Mouse (Mus musculus) olfactory bulb, adult 2 months (tissue): ENCODE measurements around the gene Gp1bb. TPM values are rescaled to one million over a fixed set of nuclear protein-coding genes. Genes with fewer than 3 reads are reported as not detected.

ENCODE experiments used
- H3K27ac ChIP-seq: fragments of 200-500 bp; 2 replicates; pipeline ENCODE4 v1.5.1; 2012; ENCODE audit warnings: low read depth, low read length; ENCODE audit not compliant: insufficient read depth
- H3K4me1 ChIP-seq: fragments of 200-500 bp; 2 replicates; pipeline ENCODE4 v1.6.1; 2012; ENCODE audit warnings: low read length; ENCODE audit not compliant: control insufficient read depth, insufficient read depth
- H3K4me3 ChIP-seq: fragments of 200-500 bp; 2 replicates; pipeline ENCODE4 v1.5.1; 2012; ENCODE audit warnings: mild to moderate bottlenecking, low read depth, low read length, moderate library complexity; ENCODE audit not compliant: insufficient read depth
- CTCF ChIP-seq: fragments of 200-500 bp; IDR thresholded peaks from 2 replicates; pipeline ENCODE4 v1.5.1; 2012; ENCODE audit warnings: low read depth, mild to moderate bottlenecking, low read length, moderate library complexity; ENCODE audit not compliant: insufficient read depth
- POLR2A ChIP-seq: fragments of 200-500 bp; IDR thresholded peaks from 2 replicates; pipeline ENCODE4 v1.6.1; 2012; ENCODE audit warnings: mild to moderate bottlenecking, low read depth, low read length, moderate library complexity; ENCODE audit not compliant: insufficient read depth
- WGBS: fragments of 180-500 bp; shearing (Covaris S2); methylation state at CpG from one replicate; pipeline ENCODE4 v1.1.7; 2018; 5-methylcytosine and 5-hydroxymethylcytosine counted together
- polyA plus RNA-seq: library from polyadenylated mRNA; stranded (reverse); fragments of >200 nt; gene quantifications from 2 replicates; pipeline ENCODE4 v1.2.4, GENCODE M21; 2012; ENCODE audit warnings: low replicate concordance; ENCODE audit not compliant: missing spikeins, insufficient read depth, insufficient read length

The Gp1bb gene
- polyA plus RNA-seq, 1 experiment, result not detected

DNA sequence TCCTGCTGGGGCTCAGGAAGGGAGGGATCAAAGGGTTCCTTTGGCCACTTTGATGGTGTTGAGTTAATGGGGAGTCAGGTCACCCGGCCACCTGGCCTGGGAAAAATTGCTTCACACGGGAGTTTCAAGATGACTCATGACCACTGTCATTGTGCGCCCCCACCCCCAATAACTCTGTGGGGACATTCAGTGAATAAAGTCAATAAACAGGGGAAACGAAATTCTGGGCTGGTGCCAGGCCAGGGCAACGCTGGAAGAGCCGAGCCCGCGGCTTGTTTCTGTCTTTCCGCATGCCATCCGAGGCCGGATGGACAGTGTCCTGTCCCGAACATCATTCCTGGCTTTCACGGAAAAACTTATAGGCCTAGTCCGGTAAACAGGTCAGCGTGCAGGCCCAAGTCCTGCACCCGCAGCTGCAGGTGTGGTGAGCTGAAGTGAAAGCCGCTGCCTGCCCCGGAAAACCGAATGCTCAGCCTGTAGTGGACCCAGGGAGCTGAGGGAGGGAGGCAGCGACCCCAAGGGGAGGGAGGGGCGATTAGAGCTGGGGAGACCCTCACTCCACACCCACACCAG is 41.1 kb downstream of the Gp1bb start:
- WGBS, result 19% methylated on average over 21 of the region's 21 CpGs
- Histone ChIP-seq H3K27ac (no peak overlapping the region), H3K4me3 (no peak overlapping the region), H3K4me1 (peaks cover 24% of the 10 kb centered on the region)
- TF ChIP-seq CTCF, result no peak
- no peak for TF ChIP-seq POLR2A

DNA sequence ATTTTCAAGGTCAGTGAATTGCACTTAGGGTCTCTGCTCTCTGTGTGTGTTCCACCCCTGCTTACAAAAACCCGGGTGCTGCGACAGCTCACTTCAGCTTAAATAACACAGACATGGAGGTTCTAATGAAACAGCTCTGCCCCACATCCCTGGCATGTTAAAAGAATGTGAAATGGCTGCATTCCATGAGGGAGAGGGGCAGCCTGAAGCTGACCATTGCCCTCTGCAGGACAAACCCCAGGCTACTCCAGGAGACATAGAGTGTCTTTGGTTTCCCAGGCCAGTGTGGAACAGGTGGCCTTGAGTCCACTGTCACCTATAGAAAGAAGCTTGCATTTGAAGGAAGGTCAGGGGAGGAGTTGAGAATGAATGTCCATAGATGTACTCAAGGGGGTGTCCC is 41.8 kb downstream of the Gp1bb start:
- 70% methylated on average over 2 of the region's 2 CpGs for WGBS

DNA sequence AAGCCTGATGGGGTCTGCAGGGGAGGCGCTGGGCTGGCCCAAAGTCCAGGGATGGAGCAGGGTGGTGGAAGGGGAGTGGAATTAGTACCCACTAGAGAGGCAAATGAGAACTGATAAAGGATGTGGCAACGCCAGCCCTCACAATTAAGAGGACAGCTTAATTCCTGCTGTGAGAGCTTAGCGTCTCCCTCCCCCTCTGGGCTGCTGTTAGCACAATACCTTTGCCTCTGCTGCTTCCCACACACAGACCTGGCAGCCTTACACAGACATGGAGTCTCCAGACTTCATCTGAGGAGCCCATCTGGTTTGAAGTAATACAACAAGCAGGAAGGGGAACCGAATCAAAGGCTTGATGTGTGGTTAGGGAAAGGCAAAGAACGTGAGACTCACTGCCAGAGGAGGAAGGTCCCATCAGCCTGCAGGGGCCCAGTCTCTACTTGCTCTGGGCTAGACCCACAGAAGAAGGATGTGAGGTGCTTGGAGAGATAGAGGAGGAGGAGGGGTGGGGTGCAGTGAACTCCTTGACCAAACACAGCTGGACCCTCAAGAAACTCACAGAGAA is 44.5 kb downstream of the Gp1bb start:
- Histone ChIP-seq H3K4me3 (no peak overlapping the region), H3K27ac (no peak overlapping the region), H3K4me1 (peaks cover 23% of the 10 kb centered on the region)
- WGBS, result 34% methylated on average over 5 of the region's 5 CpGs
- TF ChIP-seq POLR2A (no peak), CTCF (no peak)

More for the DNA sequence above, 41.8 kb downstream of the Gp1bb start:
- TF ChIP-seq POLR2A (no peak), CTCF (no peak)
- no peak overlapping the region for H3K27ac ChIP-seq
- H3K4me3 ChIP-seq, result no peak overlapping the region
- H3K4me1 ChIP-seq, result peaks cover 23% of the 10 kb centered on the region

- WGBS, result 63% methylated on average over 3 of the region's 3 CpGs
- peaks cover 18% of the 10 kb centered on the region for H3K4me1 ChIP-seq
Measured at GRCm38 (mm10) chr16:18577071-18577470, 45.1 kb downstream of the Gp1bb start.

DNA sequence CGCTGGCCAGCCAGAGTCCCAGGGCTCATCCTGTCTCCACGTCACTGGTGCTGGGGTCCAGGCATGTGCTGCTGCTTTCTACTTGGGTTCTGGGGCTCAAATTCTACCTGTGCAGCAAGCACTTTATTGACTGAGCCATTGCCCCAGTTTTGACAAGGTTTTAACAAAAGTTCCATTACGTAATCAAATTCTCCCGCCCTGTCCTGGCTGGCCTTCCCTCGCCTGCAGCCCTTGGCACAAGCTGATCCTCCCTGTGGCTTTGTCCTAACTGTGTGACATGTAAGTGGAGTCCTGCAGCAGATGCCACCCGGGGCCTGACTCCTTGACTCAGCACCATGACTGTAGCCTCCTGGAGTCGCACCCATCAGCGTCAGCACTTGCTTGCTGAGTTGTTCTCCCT is 48.0 kb downstream of the Gp1bb start:
- no peak overlapping the region for H3K27ac ChIP-seq
- WGBS, result 87% methylated on average over 8 of the region's 8 CpGs
- TF ChIP-seq POLR2A, result no peak
- no peak for TF ChIP-seq CTCF
- H3K4me1 ChIP-seq, result peaks cover 8% of the 10 kb centered on the region
- H3K4me3 ChIP-seq, result no peak overlapping the region

More at GRCm38 (mm10) chr16:18577071-18577470, 45.1 kb downstream of the Gp1bb start:
- TF ChIP-seq POLR2A, result no peak
- TF ChIP-seq CTCF, result no peak
- Histone ChIP-seq H3K27ac (no peak overlapping the region), H3K4me3 (no peak overlapping the region)

Other genes starting within 250 kb of the Gp1bb start
- gene Txnrd2, start 196.0 kb downstream of the Gp1bb start, polyA plus RNA-seq, result not detected in 2 replicates
- not detected in 2 replicates for gene Comt, start 195.6 kb downstream of the Gp1bb start, polyA plus RNA-seq
- not detected in 2 replicates for gene Gnb1l, start 123.7 kb downstream of the Gp1bb start, polyA plus RNA-seq
- gene Rtl10, start 123.5 kb downstream of the Gp1bb start, polyA plus RNA-seq, result not detected in 2 replicates
- gene Tbx1, start 31.7 kb downstream of the Gp1bb start, polyA plus RNA-seq, result not detected in 2 replicates
- not detected in 2 replicates for gene Gm49601, start 4.0 kb upstream of the Gp1bb start, polyA plus RNA-seq
- not detected in 2 replicates for gene Sept5, start 7.6 kb upstream of the Gp1bb start, polyA plus RNA-seq
- gene Cldn5, start 154.4 kb upstream of the Gp1bb start, polyA plus RNA-seq, result not detected in 2 replicates
- 154 TPM in 1 of 2 replicates, not detected in the other for gene Ufd1, start 189.4 kb upstream of the Gp1bb start, polyA plus RNA-seq
- not detected in 2 replicates for gene Cdc45, start 189.6 kb upstream of the Gp1bb start, polyA plus RNA-seq
- not detected in 2 replicates for gene 2510002D24Rik, start 214.2 kb upstream of the Gp1bb start, polyA plus RNA-seq
- not detected in 2 replicates for gene Gm28539, start 214.2 kb upstream of the Gp1bb start, polyA plus RNA-seq